Mouse (Mus musculus): ENCODE measurements at regions not wholly inside any gene's neighbourhood (a gene's known extent, or its start where the extent isn't known, plus 50 kb on each side); places are given as distances from the start of the nearest gene placed in this dataset.

- intact Hi-C loops (cut with DNase I) = no loop called here
- no peak for DNase-seq
Observed at GRCm38 (mm10) chr12:12480451-12480850, 218.5 kb downstream of the Fam49a start.

DNA sequence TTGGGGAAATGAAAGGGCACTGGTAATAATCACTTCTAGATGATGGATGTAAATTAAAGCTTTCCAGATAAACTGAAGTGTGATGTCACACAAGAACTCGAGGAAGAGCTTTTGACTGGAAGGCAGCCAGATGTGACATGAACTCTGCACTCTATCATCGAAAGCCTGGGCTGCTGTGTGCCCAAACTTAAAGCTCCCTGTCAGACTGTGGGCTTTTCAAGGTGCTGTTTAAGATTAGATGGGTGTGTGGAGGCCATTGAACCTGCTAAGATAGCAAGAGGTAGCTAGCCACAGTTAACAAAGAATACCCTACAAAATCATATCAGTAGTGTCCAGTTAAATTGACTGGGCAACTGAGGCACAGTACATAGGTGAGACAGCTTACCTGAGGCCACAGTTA, 190.1 kb downstream of the Fam49a start:
- DNase-seq = no peak
- intact Hi-C loops (cut with DNase I) = no loop called here

DNA sequence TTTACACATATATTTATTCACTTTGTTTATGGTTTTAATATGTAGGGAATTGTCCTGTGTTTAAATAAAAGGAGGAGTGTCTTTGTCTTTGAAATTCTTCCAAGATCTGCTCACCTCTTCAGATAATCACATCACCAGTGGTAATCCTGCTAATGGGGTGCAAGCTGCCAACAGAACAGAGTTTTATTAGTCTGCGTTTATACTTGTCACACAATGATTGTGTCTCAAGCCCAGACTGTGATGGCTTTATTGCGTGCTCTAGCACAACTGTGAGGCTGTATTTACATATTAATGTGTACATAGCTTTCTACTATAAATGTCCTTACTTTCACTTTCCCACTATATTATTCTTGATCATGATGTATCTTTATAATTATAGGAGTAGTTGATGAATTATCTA, 184.8 kb downstream of the Fam49a start:
- intact Hi-C loops (cut with DNase I) = no loop called here
- DNase-seq = no peak

- intact Hi-C loops (cut with DNase I) = no loop called here
Observed at GRCm38 (mm10) chr12:12446281-12446680, 184.3 kb downstream of the Fam49a start.

GRCm38 (mm10) chr12:12442872-12443271, 180.9 kb downstream of the Fam49a start:
- intact Hi-C loops (cut with DNase I) = no loop called here
- DNase-seq = no peak

More at GRCm38 (mm10) chr12:12446281-12446680, 184.3 kb downstream of the Fam49a start:
- no peak for DNase-seq

- peak; percentile 19 to 29 for DNase-seq
- intact Hi-C loops (cut with DNase I) = loop anchor here (5.0 kb wide), 1 partner anchor 506 kb away; the partner anchor contains the start of gene Mycn
Observed at GRCm38 (mm10) chr12:12436379-12436778, 174.4 kb downstream of the Fam49a start.

DNA sequence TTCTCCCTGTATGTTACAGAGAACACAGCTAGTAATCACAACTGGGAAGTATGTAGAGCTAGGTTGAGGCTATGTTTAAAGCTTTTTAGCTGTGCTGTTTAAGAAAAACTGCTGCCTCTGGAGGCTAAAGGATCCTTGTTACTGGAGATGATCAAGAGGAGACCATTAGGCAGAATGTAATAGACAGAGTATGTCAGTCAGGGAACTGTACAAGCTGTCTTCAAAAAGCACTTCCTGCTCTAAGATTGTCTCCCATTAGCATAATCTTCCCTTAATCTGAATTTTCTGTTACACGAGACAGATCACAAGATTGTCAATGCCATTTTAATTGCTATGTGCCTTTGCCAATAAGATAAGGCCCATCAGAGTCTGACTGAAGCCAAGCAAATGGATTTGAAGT, 170.7 kb downstream of the Fam49a start:
- intact Hi-C loops (cut with DNase I) = no loop called here
- DNase-seq = no peak

Data from heart, postnatal 10 days (tissue).